In the genomic region with DNA sequence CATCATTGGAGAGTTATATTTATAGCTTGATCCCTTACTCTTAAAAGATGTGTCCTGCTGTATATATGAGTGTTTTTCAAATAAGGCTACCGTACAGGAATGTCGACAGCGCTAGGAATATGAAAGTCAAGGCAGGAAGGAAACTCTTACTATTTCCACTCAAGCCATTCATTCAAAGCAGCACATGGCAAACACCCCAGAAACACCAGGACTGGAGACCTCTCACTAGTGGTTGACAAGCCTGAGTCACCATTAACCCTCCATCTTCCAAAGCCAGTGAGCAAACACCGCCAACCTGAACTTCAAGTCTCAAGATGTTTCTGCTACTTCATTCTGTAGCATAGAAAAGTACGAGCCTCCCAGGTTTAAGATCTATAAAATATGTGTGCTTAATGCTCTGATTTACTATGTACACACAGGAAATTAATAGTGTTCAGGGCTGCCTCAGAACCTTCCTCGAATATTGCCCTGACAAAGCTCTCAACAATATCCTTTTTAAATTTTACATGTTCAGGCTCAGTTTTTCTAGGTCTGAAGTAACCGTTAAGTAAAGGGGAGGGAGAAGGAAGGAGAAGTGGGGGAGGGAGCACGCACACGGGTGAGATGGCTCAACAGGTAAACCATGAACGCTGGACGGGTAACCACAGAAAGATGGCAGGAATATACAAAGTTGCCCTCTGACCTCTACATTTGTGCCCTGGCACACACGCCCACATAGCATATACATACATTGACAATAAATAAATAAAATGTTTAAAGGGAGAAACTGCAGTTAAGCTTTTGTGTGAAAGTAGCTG, we compare ENCODE assay signal across 9 mouse cellular contexts. TPM values are rescaled to one million over a fixed set of nuclear protein-coding genes. Genes with fewer than 3 reads are reported as not detected.
DNase-seq lines count a peak whose midpoint lies in the region; ATAC-seq and TF ChIP-seq lines count a peak whose summit lies in the region.
"Had no signal": no experiment of that assay in that cellular context is flagged by ENCODE, and none has a peak within 500 bp of the region (broad histone marks: within the 10 kb centered on the region; RNA-seq: fewer than 3 reads in every experiment).

No protein-coding gene starts in this region.

- H3K4me3 ChIP-seq in heart, embryonic 11.5 days (ENCODE audit: low read depth, low read length), result peak overlapping the region; percentile 58
- peak overlapping the region; percentile 84 for H3K4me3 ChIP-seq in heart, postnatal 0 days (ENCODE audit: low read depth, low read length)

- H3K9me3 ChIP-seq in heart, embryonic 11.5 days (replicated peaks; ENCODE audit: control insufficient read depth, low read length), result no peaks in the 10 kb centered on the region
- no peaks in the 10 kb centered on the region for H3K9me3 ChIP-seq in heart, postnatal 0 days (replicated peaks; ENCODE audit: control insufficient read depth, low read length)
- H3K9me3 ChIP-seq: midbrain, embryonic 12.5 days had no signal

- ATAC-seq in heart, embryonic 11.5 days (replicated peaks; ENCODE audit: insufficient number of reproducible peaks, low FRiP score, low TSS enrichment), result no peak
- peak; percentile 38; the same call in 1 of the 2 replicates for ATAC-seq in heart, postnatal 0 days (ENCODE audit: insufficient read depth, low read depth)

- 50% methylated on average over 12 of the region's 12 CpGs for WGBS in heart, embryonic 11.5 days (ENCODE audit: insufficient replicate concordance)
- WGBS in heart, postnatal 0 days, result 37% methylated on average over 12 of the region's 12 CpGs

- TF ChIP-seq CTCF in heart, postnatal 0 days (IDR thresholded peaks at IDR 0.05; ENCODE audit: low read depth), result no peak

- peak overlapping the region; percentile 62 for H3K9ac ChIP-seq in heart, embryonic 11.5 days (ENCODE audit: low read depth, low read length)
- peak overlapping the region; percentile 88 for H3K9ac ChIP-seq in heart, postnatal 0 days (replicated peaks; ENCODE audit: low read depth, low read length)
- H3K9ac ChIP-seq: midbrain, embryonic 12.5 days had no signal

- H3K27me3 ChIP-seq in heart, embryonic 11.5 days (ENCODE audit: control insufficient read depth, insufficient read depth, low read length), result no peaks in the 10 kb centered on the region
- no peaks in the 10 kb centered on the region for H3K27me3 ChIP-seq in heart, postnatal 0 days (ENCODE audit: control insufficient read depth, insufficient read depth, low read length)
- H3K27me3 ChIP-seq: midbrain, embryonic 12.5 days had no signal

- TF ChIP-seq EP300 in heart, postnatal 0 days (IDR thresholded peaks at IDR 0.05; ENCODE audit: low read depth), result peak; percentile 16; the same call in 1 of the 2 replicates

- no peaks in the 10 kb centered on the region for H3K36me3 ChIP-seq in heart, embryonic 11.5 days (ENCODE audit: control insufficient read depth, insufficient read depth, low read length)
- H3K36me3 ChIP-seq in heart, postnatal 0 days (replicated peaks; ENCODE audit: control insufficient read depth, insufficient read depth, low read length), result no peaks in the 10 kb centered on the region
- H3K36me3 ChIP-seq: midbrain, embryonic 12.5 days had no signal

- DNase-seq in heart, postnatal 36 days, result no peak
- peak; percentile 12 for DNase-seq in Muller cell, postnatal 12 days (ENCODE audit: inconsistent ontology term)
- peak; percentile 69 for DNase-seq in heart, postnatal 0 days (ENCODE audit: low spot score)
- peak; percentile 65 for DNase-seq in lung, postnatal 10 days
- no peak for DNase-seq in cerebellum, postnatal 36 days
- no peak for DNase-seq in left cerebral cortex, postnatal 14 days (ENCODE audit: low spot score in 2 of 2)
- DNase-seq in spleen, postnatal 10 days (ENCODE audit: low spot score in 2 of 2), result no peak

- peak overlapping the region; percentile 99 for H3K27ac ChIP-seq in heart, embryonic 11.5 days (ENCODE audit: low read depth, low read length)
- H3K27ac ChIP-seq in heart, postnatal 0 days (ENCODE audit: low read depth), result peak overlapping the region; percentile 99
- H3K27ac ChIP-seq: midbrain, embryonic 12.5 days had no signal

- intact Hi-C loops in heart, postnatal 36 days (cut with DNase I), result no loop called here
- intact Hi-C loops in left cerebral cortex, postnatal 14 days (cut with DNase I), result no loop called here

- H3K4me2 ChIP-seq in heart, embryonic 11.5 days, result peak overlapping the region; percentile 69
- H3K4me2 ChIP-seq in heart, postnatal 0 days (ENCODE audit: low read depth, low read length), result peak overlapping the region; percentile 60

- H3K4me1 ChIP-seq in heart, embryonic 11.5 days (ENCODE audit: control insufficient read depth, insufficient read depth, low read length), result peaks cover 15% of the 10 kb centered on the region
- peaks cover 21% of the 10 kb centered on the region for H3K4me1 ChIP-seq in heart, postnatal 0 days (ENCODE audit: control insufficient read depth, insufficient read depth)

RNA-seq across cellular contexts. Expression of gene Filip1, which starts 34.2 kb away (rescaled TPM):
- polyA plus RNA-seq in heart, embryonic 11.5 days (2014; fragmentation: Nextera tagmentation; extraction: Ambion mirVana), result 17.0 and 19.8 TPM in 2 replicates
- 100 to 1,000 TPM; 121 to 141 TPM for total RNA-seq in heart, postnatal 36 days (2021)
- total RNA-seq in heart, postnatal 0 days (2014; rRNA removed; ENCODE audit: low replicate concordance), result 27.4 and 52.3 TPM in 2 replicates
- 31.6 and 39.0 TPM in 2 replicates for polyA plus RNA-seq in heart, postnatal 0 days (2015; fragmentation: Nextera tagmentation; extraction: Ambion mirVana)
- total RNA-seq in left cerebral cortex, postnatal 14 days (2021), result 10 to 100 TPM; 17.8 to 20.9 TPM

Comparison
In these comparisons a context has a peak if more than half of its experiments do, and no peak if none do; other contexts are left out.
1. DNase-seq: peak in Muller cell, postnatal 12 days (single experiment), heart, postnatal 0 days (single experiment) and lung, postnatal 10 days (single experiment); none in heart, postnatal 36 days (0 of 2), cerebellum, postnatal 36 days (0 of 2), left cerebral cortex, postnatal 14 days (0 of 2) and spleen, postnatal 10 days (0 of 2).